Mouse (Mus musculus): ENCODE measurements around the gene Popdc3. TPM values are rescaled to one million over a fixed set of nuclear protein-coding genes. Genes with fewer than 3 reads are reported as not detected.
"Not testable (repeated sequence)": the region's sequence is repeated elsewhere in the genome, so short reads cannot be mapped to it uniquely, and the experiment has no call there.

Gene Popdc3
- polyA plus RNA-seq, 1 experiment from 2014 or later, result 0.18 TPM

GRCm38 (mm10) chr10:45345217-45345616 lies 167.3 kb downstream of the Popdc3 start:
- H3K4me1 ChIP-seq (ENCODE audit: control insufficient read depth, low read depth, low read length), result no peaks in the 10 kb centered on the region; the same call in 1 of the 2 replicates
- no peak overlapping the region for H3K27ac ChIP-seq (ENCODE audit: low read length)
- H3K36me3 ChIP-seq (ENCODE audit: control insufficient read depth, insufficient read depth), result no peaks in the 10 kb centered on the region
- H3K9me3 ChIP-seq (replicated peaks; ENCODE audit: control insufficient read depth, low read length), result no peaks in the 10 kb centered on the region
- no peak overlapping the region for H3K4me3 ChIP-seq (ENCODE audit: low read depth, low read length)
- 66% methylated on average over 9 of the region's 9 CpGs for WGBS (ENCODE audit: insufficient replicate concordance)
- no peak overlapping the region for H3K9ac ChIP-seq (ENCODE audit: low read depth, low read length)
- peak; percentile 80 for ATAC-seq (ENCODE audit: low read depth)
- no peaks in the 10 kb centered on the region for H3K27me3 ChIP-seq (ENCODE audit: control insufficient read depth, insufficient read depth, low read depth, low read length)
- no peak overlapping the region for H3K4me2 ChIP-seq (ENCODE audit: low read depth, low read length)

- ATAC-seq (ENCODE audit: low read depth); H3K27me3 ChIP-seq (ENCODE audit: control insufficient read depth, insufficient read depth, low read depth, low read length); H3K4me2 ChIP-seq (ENCODE audit: low read depth, low read length); H3K36me3 ChIP-seq (ENCODE audit: control insufficient read depth, insufficient read depth); H3K9ac ChIP-seq (ENCODE audit: low read depth, low read length); H3K4me3 ChIP-seq (ENCODE audit: low read depth, low read length); H3K9me3 ChIP-seq (replicated peaks; ENCODE audit: control insufficient read depth, low read length); H3K4me1 ChIP-seq (ENCODE audit: control insufficient read depth, low read depth, low read length); H3K27ac ChIP-seq (ENCODE audit: low read length): not testable (repeated sequence)
- WGBS (ENCODE audit: insufficient replicate concordance), result 63% methylated on average over 3 of the region's 3 CpGs
These were observed 170.2 kb downstream of the Popdc3 start for GRCm38 (mm10) chr10:45348143-45348542.

- no peak overlapping the region for H3K4me3 ChIP-seq (ENCODE audit: low read depth, low read length)
- H3K27ac ChIP-seq (ENCODE audit: low read length), result no peak overlapping the region
- no peaks in the 10 kb centered on the region for H3K36me3 ChIP-seq (ENCODE audit: control insufficient read depth, insufficient read depth)
- H3K4me2 ChIP-seq (ENCODE audit: low read depth, low read length), result no peak overlapping the region
- no peaks in the 10 kb centered on the region for H3K27me3 ChIP-seq (ENCODE audit: control insufficient read depth, insufficient read depth, low read depth, low read length)
- 76% methylated on average over 6 of the region's 6 CpGs for WGBS (ENCODE audit: insufficient replicate concordance)
- no peak overlapping the region for H3K9ac ChIP-seq (ENCODE audit: low read depth, low read length)
- no peaks in the 10 kb centered on the region for H3K9me3 ChIP-seq (replicated peaks; ENCODE audit: control insufficient read depth, low read length)
- H3K4me1 ChIP-seq (ENCODE audit: control insufficient read depth, low read depth, low read length), result no peaks in the 10 kb centered on the region
- ATAC-seq (ENCODE audit: low read depth), result no peak
These were observed 178.2 kb downstream of the Popdc3 start for GRCm38 (mm10) chr10:45356091-45356490.

GRCm38 (mm10) chr10:45363396-45363795 lies 185.5 kb downstream of the Popdc3 start:
- Histone ChIP-seq H3K4me1 (ENCODE audit: control insufficient read depth, low read depth, low read length) (no peaks in the 10 kb centered on the region), H3K9me3 (replicated peaks; ENCODE audit: control insufficient read depth, low read length) (no peaks in the 10 kb centered on the region), H3K27ac (ENCODE audit: low read length) (no peak overlapping the region), H3K9ac (ENCODE audit: low read depth, low read length) (no peak overlapping the region), H3K27me3 (ENCODE audit: control insufficient read depth, insufficient read depth, low read depth, low read length) (no peaks in the 10 kb centered on the region), H3K4me3 (ENCODE audit: low read depth, low read length) (no peak overlapping the region), H3K36me3 (ENCODE audit: control insufficient read depth, insufficient read depth) (no peaks in the 10 kb centered on the region), H3K4me2 (ENCODE audit: low read depth, low read length) (no peak overlapping the region)
- 43% methylated on average over 5 of the region's 5 CpGs for WGBS (ENCODE audit: insufficient replicate concordance)
- ATAC-seq (ENCODE audit: low read depth), result no peak

GRCm38 (mm10) chr10:45366987-45367705 lies 189.2 kb downstream of the Popdc3 start:
- no peaks in the 10 kb centered on the region for H3K9me3 ChIP-seq (replicated peaks; ENCODE audit: control insufficient read depth, low read length)
- 70% methylated on average over 17 of the region's 17 CpGs for WGBS (ENCODE audit: insufficient replicate concordance)
- H3K27me3 ChIP-seq (ENCODE audit: control insufficient read depth, insufficient read depth, low read depth, low read length), result no peaks in the 10 kb centered on the region
- ATAC-seq (ENCODE audit: low read depth), result no peak
- H3K4me2 ChIP-seq (ENCODE audit: low read depth, low read length), result no peak overlapping the region
- H3K9ac ChIP-seq (ENCODE audit: low read depth, low read length), result no peak overlapping the region
- H3K4me1 ChIP-seq (ENCODE audit: control insufficient read depth, low read depth, low read length), result no peaks in the 10 kb centered on the region
- H3K36me3 ChIP-seq (ENCODE audit: control insufficient read depth, insufficient read depth), result no peaks in the 10 kb centered on the region
- no peak overlapping the region for H3K27ac ChIP-seq (ENCODE audit: low read length)
- H3K4me3 ChIP-seq (ENCODE audit: low read depth, low read length), result no peak overlapping the region

Other genes with a start within 250 kb of the Popdc3 start
- 9.2 and 9.6 TPM in 2 replicates for gene Prep, start 110.9 kb upstream of the Popdc3 start, polyA plus RNA-seq (2015; fragmentation: Nextera tagmentation; extraction: Ambion mirVana)
- 0.15 and 0.26 TPM in 2 replicates for gene Bves, start 157.7 kb downstream of the Popdc3 start, polyA plus RNA-seq (2015; fragmentation: Nextera tagmentation; extraction: Ambion mirVana)